Mouse (Mus musculus): ENCODE results near the gene Nudcd2. TPM values are rescaled to one million over a fixed set of nuclear protein-coding genes. Genes with fewer than 3 reads are reported as not detected.

Nudcd2 gene
- polyA plus RNA-seq (2017; shearing (Covaris generic)), result 68.5 TPM

DNA sequence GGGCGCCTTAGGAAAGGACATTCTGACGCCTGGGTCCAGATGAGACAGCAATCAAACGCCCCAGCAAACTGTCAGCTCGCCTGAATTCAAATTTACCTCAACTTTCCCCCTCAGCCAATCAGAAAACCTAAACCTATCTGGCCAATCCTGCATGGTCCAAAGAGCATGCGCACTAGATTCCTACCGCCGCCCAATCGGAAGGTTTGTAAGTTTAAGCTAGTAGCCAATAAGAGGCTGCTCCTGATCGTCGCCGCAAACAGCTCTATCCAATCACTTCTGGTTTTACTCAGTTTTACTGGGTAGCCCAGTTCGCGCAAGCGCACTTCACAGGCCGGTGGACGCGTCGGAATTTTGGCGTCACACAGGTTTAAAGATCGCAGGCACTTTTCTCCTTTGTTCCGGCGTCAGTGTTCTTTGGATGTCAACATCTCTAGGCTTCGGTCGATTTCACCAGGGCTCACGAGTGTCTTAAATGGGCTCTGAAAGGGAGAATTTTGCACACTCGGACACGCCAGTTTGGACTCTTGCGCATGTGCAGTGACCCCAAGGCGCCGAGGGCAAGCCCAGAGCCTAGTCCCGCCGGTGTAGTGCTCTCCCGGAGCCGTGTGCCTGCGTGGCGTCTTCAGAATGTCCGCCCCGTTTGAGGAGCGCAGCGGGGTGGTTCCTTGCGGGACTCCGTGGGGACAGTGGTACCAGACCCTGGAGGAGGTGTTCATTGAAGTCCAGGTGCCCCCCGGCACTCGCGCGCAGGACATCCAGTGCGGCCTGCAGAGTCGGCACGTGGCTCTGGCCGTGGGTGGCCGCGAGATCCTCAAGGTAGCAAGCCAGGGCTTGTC, at the start of gene Nudcd2, which contains the start of gene Hmmr:
TSS of gene Nudcd2 (plus strand) at position 329 of the 836 bp plus-strand sequence.
TSS of gene Hmmr (minus strand) at position 84 of the 836 bp plus-strand sequence.

DNA sequence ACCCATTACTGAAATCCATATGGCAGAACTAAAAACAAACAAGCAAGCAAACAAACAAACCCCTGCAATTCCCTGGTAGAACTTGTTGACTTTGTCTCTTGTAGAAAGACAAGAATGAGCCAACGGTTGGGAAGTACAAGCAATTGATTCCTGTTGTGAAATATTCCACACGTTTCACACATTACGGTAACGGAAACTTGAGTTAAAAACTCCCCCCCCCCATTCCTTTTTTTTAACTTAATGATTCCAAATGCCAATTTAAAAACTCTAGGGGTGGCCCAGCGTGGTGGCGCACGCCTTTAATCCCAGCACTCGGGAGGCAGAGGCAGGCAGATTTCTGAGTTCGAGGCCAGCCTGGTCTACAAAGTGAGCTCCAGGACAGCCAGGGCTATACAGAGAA, 38.4 kb upstream of the Nudcd2 start, which contains the start of gene Mat2b:
TSS of gene Mat2b (minus strand) at position 101 of the 400 bp plus-strand sequence.

GRCm38 (mm10) chr11:40755109-40755627, 21.7 kb downstream of the Nudcd2 start, which contains the start of gene Ccng1:
TSS of gene Ccng1 (minus strand) at chr11:40755311.

Other genes with a start within 250 kb of the Nudcd2 start
- gene Mat2b, start 38.5 kb upstream of the Nudcd2 start, polyA plus RNA-seq (2017; shearing (Covaris generic)), result 248 TPM
- gene Hmmr, start 245 bp upstream of the Nudcd2 start, polyA plus RNA-seq (2017; shearing (Covaris generic)), result 2.1 TPM
- 172 TPM for gene Ccng1, start 21.6 kb downstream of the Nudcd2 start, polyA plus RNA-seq (2017; shearing (Covaris generic))